Mouse (Mus musculus) heart, embryonic 12.5 days (tissue): ENCODE data around the gene Ugt1a6a. TPM values are rescaled to one million over a fixed set of nuclear protein-coding genes. Genes with fewer than 3 reads are reported as not detected.

Experiments used
- ATAC-seq: fragments of 200-750 bp; cut with Nextera tagmentation; 2 replicates; pipeline ENCODE4 v1.8.0; 2017; ENCODE audit warnings: moderate TSS enrichment, moderate library complexity; ENCODE audit not compliant: insufficient number of reproducible peaks, low FRiP score
- H3K27ac ChIP-seq: fragments of 300-500 bp; sonication (generic); 2 replicates; pipeline ENCODE4 v1.5.1; 2016; ENCODE audit warnings: mild to moderate bottlenecking, moderate library complexity; ENCODE audit not compliant: poor library complexity, severe bottlenecking
- H3K27me3 ChIP-seq: fragments of 300-500 bp; sonication (generic); replicated peaks from 2 replicates; pipeline ENCODE4 v1.6.1; 2016; ENCODE audit warnings: mild to moderate bottlenecking, moderate library complexity
- H3K36me3 ChIP-seq: fragments of 300-500 bp; sonication (generic); 2 replicates; pipeline ENCODE4 v1.6.1; 2016; ENCODE audit warnings: mild to moderate bottlenecking, moderate library complexity
- H3K4me1 ChIP-seq: fragments of 300-500 bp; sonication (generic); replicated peaks from 2 replicates; pipeline ENCODE4 v1.6.1; 2016; ENCODE audit warnings: mild to moderate bottlenecking
- H3K4me2 ChIP-seq: fragments of 300-500 bp; sonication (generic); 2 replicates; pipeline ENCODE4 v1.6.1; 2016; ENCODE audit warnings: mild to moderate bottlenecking, moderate library complexity
- H3K4me3 ChIP-seq: fragments of 300-500 bp; sonication (generic); 2 replicates; pipeline ENCODE4 v1.5.1; 2016; ENCODE audit warnings: mild to moderate bottlenecking
- H3K9ac ChIP-seq: fragments of 300-500 bp; sonication (generic); 2 replicates; pipeline ENCODE4 v1.6.1; 2016; ENCODE audit warnings: mild to moderate bottlenecking, moderate library complexity
- H3K9me3 ChIP-seq: fragments of 300-500 bp; sonication (generic); replicated peaks from 2 replicates; pipeline ENCODE4 v1.6.1; 2016; ENCODE audit warnings: mild to moderate bottlenecking, moderate library complexity
- WGBS: fragments of 180-500 bp; shearing (Covaris S2); methylation state at CpG from one replicate; pipeline ENCODE4 v1.1.7; 2016; 5-methylcytosine and 5-hydroxymethylcytosine counted together
- polyA plus RNA-seq: library from polyadenylated mRNA; unstranded; fragments of >200 nt; fragmentation: Nextera tagmentation; extraction: Ambion mirVana; gene quantifications from 2 replicates; pipeline ENCODE4 v1.2.1, GENCODE M21; 2016

Gene Ugt1a6a
- polyA plus RNA-seq, 1 experiment from 2014 or later, result not detected

DNA sequence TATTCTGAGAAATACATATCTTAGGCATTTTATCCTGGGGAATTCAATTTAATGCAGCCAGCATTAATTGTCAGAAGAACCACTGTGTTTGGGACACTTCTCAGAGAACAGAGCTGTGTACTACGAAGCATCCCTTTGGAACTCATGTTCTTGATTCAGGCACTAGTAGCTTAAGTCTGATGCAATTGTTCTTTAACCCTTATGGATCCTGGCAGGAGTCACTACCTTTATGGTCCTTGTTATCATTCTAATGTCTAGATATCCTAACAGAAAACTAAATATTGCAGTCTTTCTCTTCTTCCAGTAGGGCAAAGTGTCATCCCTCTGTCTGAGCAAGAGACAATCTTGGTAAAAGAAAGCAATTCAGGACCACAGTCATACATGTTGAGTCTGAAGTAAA, 78.5 kb downstream of the Ugt1a6a start:
- Histone ChIP-seq H3K4me3 (no peak overlapping the region), H3K9me3 (peaks cover 57% of the 10 kb centered on the region), H3K9ac (no peak overlapping the region), H3K4me2 (no peak overlapping the region), H3K4me1 (no peaks in the 10 kb centered on the region), H3K36me3 (no peaks in the 10 kb centered on the region), H3K27me3 (no peaks in the 10 kb centered on the region), H3K27ac (no peak overlapping the region)
- ATAC-seq, result no peak
- WGBS, result 67% methylated on average over 1 of the region's 1 CpGs

DNA sequence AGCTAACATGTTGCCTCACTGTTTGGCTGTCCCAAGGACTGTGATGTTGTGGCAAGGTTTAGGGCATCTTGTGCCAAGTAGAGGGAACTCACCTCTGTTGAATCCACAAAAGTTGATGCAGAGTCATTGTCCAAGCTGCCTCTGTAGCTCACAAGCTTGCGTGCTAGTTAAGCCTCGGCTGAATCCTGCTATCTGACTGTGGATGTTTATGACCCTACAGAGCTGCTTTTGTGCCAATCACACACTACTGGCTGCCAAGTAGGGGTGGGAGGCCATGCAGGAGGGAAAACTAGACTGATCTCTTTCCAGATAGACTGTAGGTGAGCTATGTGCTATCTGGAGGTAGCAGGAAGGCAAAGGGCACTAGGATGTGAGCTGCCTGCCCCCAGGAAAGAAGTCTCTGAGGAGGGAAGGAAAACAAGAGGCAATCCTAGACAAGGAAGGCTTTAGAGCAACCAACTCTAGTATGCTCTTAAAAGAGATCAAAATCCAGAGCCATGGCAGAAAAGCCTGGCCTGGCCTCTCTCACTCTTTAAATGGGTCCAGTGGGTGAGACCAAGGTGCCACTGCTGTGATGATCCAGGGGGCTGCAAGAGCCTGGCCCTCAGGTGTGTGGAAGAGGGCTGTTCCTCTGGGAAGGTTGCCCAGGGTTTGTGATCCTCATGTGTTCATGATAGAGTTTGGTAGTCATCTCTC, 79.3 kb downstream of the Ugt1a6a start:
- ATAC-seq, result 0 out of 2 replicates have a peak, but pooled peaks have one; percentile 5
- peaks cover 57% of the 10 kb centered on the region for H3K9me3 ChIP-seq
- WGBS, result 66% methylated on average over 2 of the region's 2 CpGs
- no peak overlapping the region for H3K4me3 ChIP-seq
- no peak overlapping the region for H3K9ac ChIP-seq
- no peaks in the 10 kb centered on the region for H3K36me3 ChIP-seq
- no peaks in the 10 kb centered on the region for H3K4me1 ChIP-seq
- no peaks in the 10 kb centered on the region for H3K27me3 ChIP-seq
- no peak overlapping the region for H3K4me2 ChIP-seq
- no peak overlapping the region for H3K27ac ChIP-seq

GRCm38 (mm10) chr1:88214462-88214952, 79.9 kb downstream of the Ugt1a6a start:
- H3K4me2 ChIP-seq, result no peak overlapping the region
- no peak overlapping the region for H3K27ac ChIP-seq
- H3K4me1 ChIP-seq, result no peaks in the 10 kb centered on the region
- no peak for ATAC-seq
- H3K9ac ChIP-seq, result no peak overlapping the region
- H3K27me3 ChIP-seq, result no peaks in the 10 kb centered on the region
- 70% methylated on average over 2 of the region's 2 CpGs for WGBS
- H3K9me3 ChIP-seq, result peaks cover 57% of the 10 kb centered on the region
- no peak overlapping the region for H3K4me3 ChIP-seq
- H3K36me3 ChIP-seq, result no peaks in the 10 kb centered on the region

DNA sequence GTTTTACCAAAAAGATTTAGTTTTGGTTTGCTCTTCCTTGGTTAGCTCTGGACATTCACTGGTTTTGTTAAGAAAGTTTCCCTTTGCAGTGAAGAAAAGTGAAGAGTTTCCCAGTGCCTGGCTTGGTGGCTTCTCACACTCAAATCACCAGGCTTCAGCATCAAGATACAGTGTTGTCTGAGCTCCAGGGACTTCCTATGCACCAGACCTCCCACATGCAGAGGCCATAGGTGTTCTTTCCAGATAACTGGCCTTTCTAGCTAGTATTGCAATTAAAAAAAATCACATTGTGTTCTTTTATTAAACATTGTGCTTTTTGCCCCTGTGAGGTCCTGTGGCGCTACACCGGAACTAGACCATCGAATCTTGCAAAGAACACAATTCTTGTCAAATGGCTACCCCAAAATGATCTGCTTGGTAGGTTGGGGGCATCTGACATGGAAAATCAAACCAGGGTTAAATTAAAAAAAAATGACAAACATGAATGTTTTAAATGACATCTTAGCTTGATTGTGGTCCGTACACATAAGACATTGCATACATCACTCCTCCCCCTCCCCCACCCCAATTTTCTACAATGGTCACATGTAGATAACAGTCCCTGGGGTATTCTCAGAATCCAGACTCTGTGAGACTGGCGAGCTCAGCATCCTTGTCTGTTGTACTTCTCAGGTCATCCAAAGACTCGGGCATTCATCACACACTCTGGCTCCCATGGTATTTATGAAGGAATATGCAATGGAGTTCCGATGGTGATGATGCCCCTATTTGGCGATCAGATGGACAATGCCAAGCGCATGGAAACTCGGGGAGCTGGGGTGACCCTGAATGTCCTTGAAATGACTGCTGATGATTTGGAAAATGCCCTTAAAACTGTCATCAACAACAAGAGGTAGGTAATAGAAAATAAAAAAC, 81.1 kb downstream of the Ugt1a6a start:
- Histone ChIP-seq H3K27ac (no peak overlapping the region), H3K9ac (no peak overlapping the region), H3K27me3 (no peaks in the 10 kb centered on the region), H3K4me2 (no peak overlapping the region), H3K9me3 (peaks cover 54% of the 10 kb centered on the region), H3K4me1 (no peaks in the 10 kb centered on the region), H3K4me3 (no peak overlapping the region), H3K36me3 (no peaks in the 10 kb centered on the region)
- 63% methylated on average over 10 of the region's 10 CpGs for WGBS
- no peak for ATAC-seq

- Histone ChIP-seq H3K4me2 (no peak overlapping the region), H3K27me3 (no peaks in the 10 kb centered on the region), H3K27ac (no peak overlapping the region), H3K4me1 (no peaks in the 10 kb centered on the region), H3K36me3 (no peaks in the 10 kb centered on the region), H3K4me3 (no peak overlapping the region), H3K9me3 (peaks cover 53% of the 10 kb centered on the region), H3K9ac (no peak overlapping the region)
- no peak for ATAC-seq
- 47% methylated on average over 2 of the region's 2 CpGs for WGBS
These were observed 81.9 kb downstream of the Ugt1a6a start for GRCm38 (mm10) chr1:88216551-88216950.

DNA sequence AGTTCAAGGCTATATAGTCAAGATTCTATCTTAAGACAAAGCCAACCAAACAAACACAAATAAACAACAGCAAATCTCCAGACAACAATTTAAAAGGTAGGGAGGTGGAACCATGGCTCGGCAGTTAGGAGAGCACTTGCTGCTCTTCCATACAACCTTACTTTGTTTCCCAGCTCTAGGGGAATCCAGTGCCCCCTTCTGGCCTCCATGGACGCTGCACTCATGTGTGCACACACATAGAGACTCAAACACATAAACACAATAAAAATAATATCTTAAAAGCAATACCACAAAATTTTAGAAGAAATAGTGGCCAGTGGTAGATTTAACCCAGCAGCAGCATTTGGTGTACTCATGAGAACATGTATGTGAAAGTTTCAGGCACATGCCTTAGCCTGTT, 82.5 kb downstream of the Ugt1a6a start:
- H3K27me3 ChIP-seq, result no peaks in the 10 kb centered on the region
- 49% methylated on average over 2 of the region's 2 CpGs for WGBS
- H3K9me3 ChIP-seq, result peaks cover 47% of the 10 kb centered on the region
- H3K9ac ChIP-seq, result no peak overlapping the region
- no peak overlapping the region for H3K4me3 ChIP-seq
- ATAC-seq, result no peak
- H3K36me3 ChIP-seq, result no peaks in the 10 kb centered on the region
- no peaks in the 10 kb centered on the region for H3K4me1 ChIP-seq
- H3K27ac ChIP-seq, result no peak overlapping the region
- H3K4me2 ChIP-seq, result no peak overlapping the region

DNA sequence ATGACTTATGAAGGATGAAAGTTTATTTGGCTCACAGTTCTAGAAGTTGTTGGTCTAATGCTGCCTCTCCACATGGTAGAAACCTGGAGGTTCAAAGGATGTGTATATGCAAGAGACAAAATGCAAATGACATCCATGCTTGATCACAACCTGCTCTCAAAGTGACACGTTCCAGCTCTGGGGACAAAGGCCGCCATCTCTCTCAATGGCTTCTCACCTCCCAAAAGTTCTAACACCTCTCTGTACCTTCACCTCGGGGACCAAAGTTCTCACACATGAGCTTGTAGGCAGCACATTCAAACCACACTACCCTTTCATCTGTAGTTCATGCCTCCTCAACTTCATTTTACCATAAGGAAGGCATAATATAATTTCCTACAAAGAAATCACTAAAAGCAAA, 83.0 kb downstream of the Ugt1a6a start:
- Histone ChIP-seq H3K27me3 (no peaks in the 10 kb centered on the region), H3K4me2 (no peak overlapping the region), H3K27ac (no peak overlapping the region), H3K4me1 (no peaks in the 10 kb centered on the region), H3K4me3 (no peak overlapping the region), H3K9me3 (peaks cover 43% of the 10 kb centered on the region), H3K36me3 (no peaks in the 10 kb centered on the region), H3K9ac (no peak overlapping the region)
- WGBS, result 34% methylated on average over 3 of the region's 3 CpGs
- no peak for ATAC-seq

- WGBS, result 66% methylated on average over 9 of the region's 9 CpGs
- Histone ChIP-seq H3K27ac (no peak overlapping the region), H3K4me3 (no peak overlapping the region), H3K4me2 (no peak overlapping the region), H3K9me3 (peaks cover 41% of the 10 kb centered on the region), H3K4me1 (no peaks in the 10 kb centered on the region), H3K27me3 (no peaks in the 10 kb centered on the region), H3K36me3 (no peaks in the 10 kb centered on the region), H3K9ac (no peak overlapping the region)
- ATAC-seq, result no peak
These were observed 83.4 kb downstream of the Ugt1a6a start for GRCm38 (mm10) chr1:88218051-88218450.

DNA sequence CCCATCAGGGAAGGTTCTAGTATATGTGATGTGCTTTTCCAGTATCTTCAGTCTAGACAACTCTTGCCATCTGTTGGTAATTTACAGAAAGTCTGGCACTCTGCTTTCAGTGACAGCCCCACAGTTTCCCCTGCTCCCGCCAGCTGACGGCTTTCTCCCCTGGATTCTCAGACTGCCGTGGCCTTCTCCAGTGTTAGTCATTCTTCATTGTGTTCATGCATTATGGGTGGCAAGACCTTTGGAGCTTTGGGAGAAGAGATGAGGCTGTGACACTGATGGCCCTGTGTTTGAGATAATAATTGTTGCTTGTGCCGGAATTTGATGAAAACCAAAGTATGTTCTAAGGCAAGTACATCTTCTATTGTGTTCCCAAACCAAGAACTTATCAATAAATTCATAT, 84.0 kb downstream of the Ugt1a6a start:
- 44% methylated on average over 4 of the region's 4 CpGs for WGBS
- Histone ChIP-seq H3K9me3 (peaks cover 37% of the 10 kb centered on the region), H3K9ac (no peak overlapping the region), H3K36me3 (no peaks in the 10 kb centered on the region), H3K4me1 (no peaks in the 10 kb centered on the region), H3K27ac (no peak overlapping the region), H3K27me3 (no peaks in the 10 kb centered on the region), H3K4me2 (no peak overlapping the region), H3K4me3 (no peak overlapping the region)
- no peak for ATAC-seq

GRCm38 (mm10) chr1:88219054-88219453, 84.4 kb downstream of the Ugt1a6a start:
- no peak overlapping the region for H3K4me2 ChIP-seq
- 11% methylated on average over 1 of the region's 1 CpGs for WGBS
- no peaks in the 10 kb centered on the region for H3K27me3 ChIP-seq
- H3K36me3 ChIP-seq, result no peaks in the 10 kb centered on the region
- no peak overlapping the region for H3K4me3 ChIP-seq
- ATAC-seq, result no peak
- H3K4me1 ChIP-seq, result no peaks in the 10 kb centered on the region
- peaks cover 32% of the 10 kb centered on the region for H3K9me3 ChIP-seq
- H3K9ac ChIP-seq, result no peak overlapping the region
- H3K27ac ChIP-seq, result no peak overlapping the region

GRCm38 (mm10) chr1:88220336-88220735, 85.7 kb downstream of the Ugt1a6a start:
- H3K27ac ChIP-seq, result no peak overlapping the region
- H3K9ac ChIP-seq, result no peak overlapping the region
- ATAC-seq, result no peak
- H3K4me3 ChIP-seq, result no peak overlapping the region
- peaks cover 23% of the 10 kb centered on the region for H3K9me3 ChIP-seq
- H3K4me1 ChIP-seq, result no peaks in the 10 kb centered on the region
- H3K4me2 ChIP-seq, result no peak overlapping the region
- no peaks in the 10 kb centered on the region for H3K36me3 ChIP-seq
- no peaks in the 10 kb centered on the region for H3K27me3 ChIP-seq
